Mouse (Mus musculus) liver, embryonic 14.5 days (tissue): ENCODE data around the gene Fam184b.

Experiments used
- CTCF ChIP-seq: IDR thresholded peaks from 2 replicates; pipeline ENCODE4 v1.5.1; 2016; ENCODE audit warnings: antibody characterized with exemption, low read depth, control low read depth
- EP300 ChIP-seq: IDR thresholded peaks from 2 replicates; pipeline ENCODE4 v1.6.1; 2016; ENCODE audit warnings: antibody characterized with exemption, low read depth

DNA sequence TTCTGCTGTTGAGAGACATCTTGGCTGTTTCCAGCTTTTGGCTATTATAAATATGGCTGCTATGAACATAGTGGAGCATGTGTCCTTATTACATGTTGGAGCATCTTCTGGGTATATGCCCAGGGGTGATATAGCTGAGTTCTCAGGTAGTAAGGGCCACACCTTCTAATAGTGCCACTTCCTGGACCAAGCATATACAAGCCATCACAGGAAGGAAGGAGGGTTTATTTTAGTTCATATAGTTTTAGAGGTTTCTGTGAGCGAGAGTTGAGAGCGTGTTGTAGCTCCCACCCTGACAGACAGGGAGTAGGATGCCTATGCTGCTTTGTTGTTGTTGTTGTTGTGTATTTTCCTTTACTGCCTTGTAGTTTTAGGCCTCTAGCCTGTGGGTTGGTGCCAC is 45.8 kb upstream of the Fam184b start:
- TF ChIP-seq CTCF (no peak), EP300 (no peak)
